Mouse (Mus musculus) midbrain, embryonic 15.5 days (tissue): ENCODE data around the gene Gins3. TPM values are rescaled to one million over a fixed set of nuclear protein-coding genes. Genes with fewer than 3 reads are reported as not detected.
"Not testable (repeated sequence)": the region's sequence is repeated elsewhere in the genome, so short reads cannot be mapped to it uniquely, and the experiment has no call there.

ENCODE experiments used
- ATAC-seq: fragments of 200-750 bp; cut with Nextera tagmentation; replicated peaks from 2 replicates; pipeline ENCODE4 v1.8.0; 2017; ENCODE audit warnings: moderate TSS enrichment
- H3K27ac ChIP-seq: fragments of 300-500 bp; sonication (generic); 2 replicates; pipeline ENCODE4 v1.5.1; 2015; ENCODE audit warnings: mild to moderate bottlenecking, inconsistent platforms
- H3K27me3 ChIP-seq: fragments of 300-500 bp; sonication (generic); replicated peaks from 2 replicates; pipeline ENCODE4 v1.6.1; 2015; ENCODE audit warnings: inconsistent platforms
- H3K36me3 ChIP-seq: fragments of 300-500 bp; sonication (generic); replicated peaks from 2 replicates; pipeline ENCODE4 v1.6.1; 2015; ENCODE audit warnings: inconsistent platforms
- H3K4me1 ChIP-seq: fragments of 300-500 bp; sonication (generic); 2 replicates; pipeline ENCODE4 v1.6.1; 2015; ENCODE audit warnings: inconsistent platforms
- H3K4me2 ChIP-seq: fragments of 300-500 bp; sonication (generic); 2 replicates; pipeline ENCODE4 v1.6.1; 2015; ENCODE audit warnings: inconsistent platforms, mild to moderate bottlenecking, moderate library complexity
- H3K4me3 ChIP-seq: fragments of 300-500 bp; sonication (generic); 2 replicates; pipeline ENCODE4 v1.5.1; 2015; ENCODE audit warnings: mild to moderate bottlenecking, inconsistent platforms
- H3K9ac ChIP-seq: fragments of 300-500 bp; sonication (generic); 2 replicates; pipeline ENCODE4 v1.6.1; 2015; ENCODE audit warnings: mild to moderate bottlenecking, inconsistent platforms
- H3K9me3 ChIP-seq: fragments of 300-500 bp; sonication (generic); 2 replicates; pipeline ENCODE4 v1.6.1; 2016; ENCODE audit warnings: inconsistent platforms
- WGBS: fragments of 180-500 bp; shearing (Covaris S2); methylation state at CpG from one replicate; pipeline ENCODE4 v1.1.7; 2015; ENCODE audit warnings: mixed read lengths; 5-methylcytosine and 5-hydroxymethylcytosine counted together
- polyA plus RNA-seq: library from polyadenylated mRNA; unstranded; fragments of >200 nt; fragmentation: Nextera tagmentation; extraction: Ambion mirVana; gene quantifications from 2 replicates; pipeline ENCODE4 v1.2.1, GENCODE M21; 2015

The Gins3 gene
- 6.6 and 7.5 TPM in 2 replicates for polyA plus RNA-seq

DNA sequence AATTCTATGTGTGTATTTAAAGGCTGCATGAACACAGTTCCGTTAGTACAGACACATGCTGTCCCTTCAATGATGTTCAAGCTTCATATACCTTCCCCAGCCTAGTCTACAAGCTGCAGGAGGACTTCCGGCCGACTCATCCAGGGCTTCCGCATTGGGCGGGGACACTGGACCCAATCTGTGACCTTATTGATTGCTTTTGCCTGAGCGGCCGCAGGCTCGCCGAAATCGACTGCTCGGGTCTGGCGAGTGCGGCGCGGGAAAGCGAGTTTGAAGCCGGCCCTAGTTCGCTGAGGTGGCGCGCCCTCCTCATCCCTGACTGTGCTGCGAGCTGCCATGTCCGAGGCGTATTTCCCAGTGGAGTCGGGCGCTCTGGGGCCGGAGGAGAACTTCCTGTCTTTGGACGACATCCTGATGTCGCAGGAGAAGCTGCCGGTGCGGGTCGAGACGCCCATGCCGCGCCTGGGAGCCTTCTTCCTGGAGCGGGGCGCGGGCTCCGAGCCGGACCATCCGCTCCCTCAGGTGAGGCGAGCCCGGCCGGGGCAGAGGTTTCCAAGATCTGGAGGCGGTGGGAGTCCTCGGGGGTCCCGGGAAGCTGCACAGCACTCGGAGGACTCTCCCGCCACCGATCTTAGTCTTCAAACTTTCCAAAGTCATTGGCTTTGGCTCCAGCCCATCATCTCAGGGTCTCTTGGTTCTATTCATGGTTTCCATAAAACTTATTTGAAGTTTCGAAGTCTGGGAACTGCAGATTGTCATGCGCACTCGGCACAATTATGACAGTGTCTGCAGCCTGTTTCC lies at the start of gene Gins3:
TSS of gene Gins3 (plus strand) at position 192 of the 801 bp plus-strand sequence.
- H3K27ac ChIP-seq = no peak within 1 kb of the TSS; the same call in 1 of the 2 replicates
- 0 out of 2 replicates have a peak, but pooled peaks cover 2% of the 10 kb centered on the region for H3K27me3 ChIP-seq
- peaks cover 12% of the 10 kb centered on the region for H3K4me1 ChIP-seq
- no peaks in the 10 kb centered on the region for H3K9me3 ChIP-seq
- peak within 1 kb of the TSS; percentile 87 for H3K4me3 ChIP-seq
- H3K4me2 ChIP-seq = peak within 1 kb of the TSS; percentile 94
- peak within 1 kb of the TSS; percentile 48 for H3K9ac ChIP-seq
- H3K36me3 ChIP-seq = no peaks in the 10 kb centered on the region
- peak; percentile 97 for ATAC-seq
- under 1% methylated on average over 52 of the region's 52 CpGs for WGBS

GRCm38 (mm10) chr8:95587339-95587738 lies 45.9 kb upstream of the Gins3 start:
- ATAC-seq = no peak

DNA sequence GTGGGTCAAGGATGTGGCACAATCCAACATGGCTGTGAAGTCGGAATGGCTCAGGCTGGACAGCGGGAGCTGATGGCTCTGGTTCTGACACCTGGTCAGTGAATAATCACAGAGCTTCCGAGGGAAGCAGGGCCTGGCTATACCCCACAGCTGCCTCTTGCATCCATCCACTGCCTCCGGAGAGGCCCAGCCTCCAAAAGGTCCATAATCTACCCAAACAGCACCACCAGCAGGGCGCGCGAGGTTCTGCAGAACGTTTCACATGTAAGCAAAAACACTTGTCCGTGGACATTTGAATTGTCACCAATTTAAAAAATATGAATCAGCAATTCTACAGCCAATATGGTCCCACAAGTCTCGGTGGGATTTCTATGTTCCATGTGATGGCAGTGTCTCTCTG lies 44.0 kb upstream of the Gins3 start:
- Histone ChIP-seq H3K9me3 (no peaks in the 10 kb centered on the region), H3K9ac (no peak overlapping the region), H3K36me3 (no peaks in the 10 kb centered on the region), H3K4me3 (no peak overlapping the region), H3K4me1 (no peaks in the 10 kb centered on the region), H3K27ac (no peak overlapping the region), H3K4me2 (no peak overlapping the region), H3K27me3 (no peaks in the 10 kb centered on the region)
- no peak for ATAC-seq
- WGBS = 59% methylated on average over 10 of the region's 10 CpGs

More at GRCm38 (mm10) chr8:95587339-95587738, 45.9 kb upstream of the Gins3 start:
- H3K4me2 ChIP-seq = no peak overlapping the region
- no peak overlapping the region for H3K27ac ChIP-seq
- H3K27me3 ChIP-seq = no peaks in the 10 kb centered on the region
- 95% methylated on average over 1 of the region's 1 CpGs for WGBS
- no peak overlapping the region for H3K4me3 ChIP-seq
- no peaks in the 10 kb centered on the region for H3K36me3 ChIP-seq
- no peak overlapping the region for H3K9ac ChIP-seq
- no peaks in the 10 kb centered on the region for H3K9me3 ChIP-seq
- no peaks in the 10 kb centered on the region for H3K4me1 ChIP-seq

DNA sequence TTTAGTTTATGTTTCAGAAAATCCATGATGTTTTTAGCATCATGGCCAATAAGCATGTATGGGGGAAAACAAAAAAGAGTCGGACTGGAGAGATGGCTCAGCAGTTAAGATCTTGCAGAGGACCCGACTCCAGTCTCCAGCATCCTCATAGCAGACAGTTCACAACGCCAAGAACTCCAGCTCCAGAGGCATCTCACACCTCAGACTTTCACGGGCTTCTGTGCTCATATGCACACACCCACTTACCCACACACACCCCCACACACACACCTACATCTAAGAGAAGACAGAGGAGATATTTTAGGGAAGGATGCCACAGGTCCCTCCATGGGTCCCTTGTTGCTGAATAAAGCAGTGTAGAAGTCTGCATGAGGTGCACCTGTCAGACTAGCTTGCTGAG lies 42.7 kb upstream of the Gins3 start:
- 89% methylated on average over 4 of the region's 4 CpGs for WGBS

DNA sequence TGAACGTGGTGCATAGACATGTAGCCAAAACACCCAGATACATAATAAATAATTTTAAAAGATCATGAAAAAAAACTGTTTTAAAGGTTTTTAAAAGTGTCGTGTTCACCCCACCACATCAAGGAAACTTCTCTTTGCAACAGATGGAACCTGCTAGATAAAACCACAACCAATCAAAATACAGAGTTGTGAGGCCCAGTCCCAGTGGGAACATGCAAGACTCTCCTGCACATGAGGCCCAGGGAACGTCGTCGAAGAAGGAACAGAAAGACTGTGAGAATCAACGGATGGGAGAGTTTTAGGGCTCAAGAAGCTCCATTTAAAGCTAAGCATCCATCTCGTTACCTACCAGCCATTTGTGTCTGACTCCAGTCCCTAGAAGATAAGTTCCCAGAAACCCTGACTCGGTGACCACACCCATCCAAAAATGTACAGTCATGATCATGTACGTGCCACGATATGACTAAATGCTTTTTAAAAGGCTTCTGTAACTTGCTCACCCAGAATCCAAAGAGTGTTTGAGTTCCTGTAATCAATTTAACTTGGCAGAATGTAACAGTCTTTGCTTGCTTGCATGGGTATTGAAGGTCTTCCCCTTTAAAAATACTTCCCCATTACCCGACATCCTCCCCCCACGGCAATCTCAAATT lies 41.0 kb upstream of the Gins3 start:
- H3K27ac ChIP-seq = no peak overlapping the region
- H3K4me3 ChIP-seq = no peak overlapping the region
- no peak overlapping the region for H3K4me2 ChIP-seq
- ATAC-seq = no peak
- no peaks in the 10 kb centered on the region for H3K9me3 ChIP-seq
- no peaks in the 10 kb centered on the region for H3K4me1 ChIP-seq
- H3K27me3 ChIP-seq = no peaks in the 10 kb centered on the region
- H3K36me3 ChIP-seq = no peaks in the 10 kb centered on the region
- no peak overlapping the region for H3K9ac ChIP-seq
- WGBS = 90% methylated on average over 12 of the region's 12 CpGs

More for the DNA sequence above, 42.7 kb upstream of the Gins3 start:
- no peaks in the 10 kb centered on the region for H3K9me3 ChIP-seq
- no peak for ATAC-seq
- H3K4me2 ChIP-seq = no peak overlapping the region
- no peak overlapping the region for H3K4me3 ChIP-seq
- no peaks in the 10 kb centered on the region for H3K4me1 ChIP-seq
- H3K36me3 ChIP-seq = no peaks in the 10 kb centered on the region
- H3K9ac ChIP-seq = no peak overlapping the region
- no peak overlapping the region for H3K27ac ChIP-seq
- H3K27me3 ChIP-seq = no peaks in the 10 kb centered on the region

GRCm38 (mm10) chr8:95593439-95594393 lies 39.5 kb upstream of the Gins3 start:
- Histone ChIP-seq H3K27me3 (no peaks in the 10 kb centered on the region), H3K4me1 (no peaks in the 10 kb centered on the region), H3K4me3 (no peak overlapping the region), H3K36me3 (no peaks in the 10 kb centered on the region), H3K9ac (no peak overlapping the region), H3K9me3 (no peaks in the 10 kb centered on the region), H3K4me2 (no peak overlapping the region), H3K27ac (no peak overlapping the region)
- WGBS = 90% methylated on average over 7 of the region's 7 CpGs
- no peak for ATAC-seq

GRCm38 (mm10) chr8:95595131-95595530 lies 38.1 kb upstream of the Gins3 start:
- Histone ChIP-seq H3K4me3 (no peak overlapping the region), H3K27me3 (no peaks in the 10 kb centered on the region), H3K4me1 (no peaks in the 10 kb centered on the region), H3K9me3 (no peaks in the 10 kb centered on the region), H3K9ac (no peak overlapping the region), H3K4me2 (no peak overlapping the region), H3K36me3 (no peaks in the 10 kb centered on the region), H3K27ac (no peak overlapping the region)
- 85% methylated on average over 14 of the region's 14 CpGs for WGBS
- ATAC-seq = no peak

GRCm38 (mm10) chr8:95596841-95597241 lies 36.4 kb upstream of the Gins3 start:
- H3K27ac ChIP-seq = no peak overlapping the region
- no peak overlapping the region for H3K4me2 ChIP-seq
- no peaks in the 10 kb centered on the region for H3K36me3 ChIP-seq
- no peak overlapping the region for H3K9ac ChIP-seq
- H3K9me3 ChIP-seq = no peaks in the 10 kb centered on the region
- no peaks in the 10 kb centered on the region for H3K4me1 ChIP-seq
- H3K27me3 ChIP-seq = no peaks in the 10 kb centered on the region
- no peak for ATAC-seq
- no peak overlapping the region for H3K4me3 ChIP-seq
- WGBS = 65% methylated on average over 4 of the region's 4 CpGs

GRCm38 (mm10) chr8:95599861-95600260 lies 33.4 kb upstream of the Gins3 start:
- no peak overlapping the region for H3K9ac ChIP-seq
- no peak overlapping the region for H3K27ac ChIP-seq
- H3K4me1 ChIP-seq = no peaks in the 10 kb centered on the region
- H3K4me2 ChIP-seq = no peak overlapping the region; the same call in 1 of the 2 replicates
- no peaks in the 10 kb centered on the region for H3K9me3 ChIP-seq
- H3K27me3 ChIP-seq = no peaks in the 10 kb centered on the region
- ATAC-seq = 0 out of 2 replicates have a peak, but pooled peaks have one; percentile 45
- H3K36me3 ChIP-seq = no peaks in the 10 kb centered on the region
- H3K4me3 ChIP-seq = no peak overlapping the region
- 9% methylated on average over 11 of the region's 11 CpGs for WGBS

GRCm38 (mm10) chr8:95601306-95601705 lies 31.9 kb upstream of the Gins3 start:
- Histone ChIP-seq H3K36me3 (no peaks in the 10 kb centered on the region), H3K27me3 (no peaks in the 10 kb centered on the region), H3K4me1 (no peaks in the 10 kb centered on the region), H3K9me3 (no peaks in the 10 kb centered on the region), H3K27ac (no peak overlapping the region), H3K9ac (no peak overlapping the region), H3K4me3 (no peak overlapping the region), H3K4me2 (no peak overlapping the region)
- ATAC-seq = no peak
- 75% methylated on average over 15 of the region's 15 CpGs for WGBS

- ATAC-seq = no peak
Measured at GRCm38 (mm10) chr8:95602168-95602567, 31.1 kb upstream of the Gins3 start.

GRCm38 (mm10) chr8:95606509-95606908 lies 26.7 kb upstream of the Gins3 start:
- WGBS = 28% methylated on average over 4 of the region's 5 CpGs
- not testable (repeated sequence) for ATAC-seq, H3K27ac ChIP-seq, H3K4me1 ChIP-seq, H3K4me3 ChIP-seq, H3K4me2 ChIP-seq, H3K9ac ChIP-seq, H3K36me3 ChIP-seq, H3K9me3 ChIP-seq, H3K27me3 ChIP-seq

More at GRCm38 (mm10) chr8:95602168-95602567, 31.1 kb upstream of the Gins3 start:
- Histone ChIP-seq H3K4me2 (no peak overlapping the region), H3K4me3 (no peak overlapping the region), H3K4me1 (no peaks in the 10 kb centered on the region), H3K27ac (no peak overlapping the region), H3K9ac (no peak overlapping the region), H3K9me3 (no peaks in the 10 kb centered on the region), H3K36me3 (no peaks in the 10 kb centered on the region), H3K27me3 (no peaks in the 10 kb centered on the region)
- WGBS = 89% methylated on average over 2 of the region's 2 CpGs
